Mouse (Mus musculus) spleen, postnatal 14 days (tissue): ENCODE measurements around the gene Bicdl1.

Source experiments
- DNase-seq, 2 experiments: peaks; one replicate each; pipeline ENCODE4 v3.0.0; 2021 to 2022; ENCODE audit warnings: low spot score in 2 of 2

Bicdl1 gene

GRCm38 (mm10) chr5:115726581-115726980 lies 4.8 kb downstream of the Bicdl1 start:
- no peak for DNase-seq

GRCm38 (mm10) chr5:115726019-115726418 lies 5.4 kb downstream of the Bicdl1 start:
- DNase-seq: no peak

GRCm38 (mm10) chr5:115724422-115724821 lies 7.0 kb downstream of the Bicdl1 start:
- no peak for DNase-seq

- no peak for DNase-seq
Observed at GRCm38 (mm10) chr5:115722188-115722959, 9.0 kb downstream of the Bicdl1 start.

DNA sequence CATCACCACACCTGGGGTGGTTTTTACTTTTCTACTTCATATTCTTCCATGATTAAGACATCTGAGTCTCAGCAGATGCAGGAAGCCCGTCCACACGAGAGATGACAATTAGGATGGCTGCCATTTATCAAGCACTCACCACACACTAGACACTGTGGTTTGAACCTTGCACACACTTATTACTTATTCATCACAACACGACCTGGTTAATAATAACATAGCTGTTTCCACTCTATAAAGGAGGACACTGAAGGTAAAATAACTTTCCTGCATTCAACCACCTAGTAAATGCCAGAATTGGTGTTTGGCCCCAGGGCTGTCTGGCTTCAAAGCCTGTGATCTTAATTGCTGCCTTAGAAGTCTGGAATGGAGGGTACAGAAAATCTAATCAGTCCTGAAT lies 10.7 kb downstream of the Bicdl1 start:
- no peak for DNase-seq

GRCm38 (mm10) chr5:115717693-115718092 lies 13.7 kb downstream of the Bicdl1 start:
- DNase-seq: no peak

- DNase-seq: no peak
Observed at GRCm38 (mm10) chr5:115717106-115717505, 14.3 kb downstream of the Bicdl1 start.

- no peak for DNase-seq
Observed at GRCm38 (mm10) chr5:115716426-115716825, 15.0 kb downstream of the Bicdl1 start.

GRCm38 (mm10) chr5:115714761-115715160 lies 16.7 kb downstream of the Bicdl1 start:
- DNase-seq: no peak

GRCm38 (mm10) chr5:115712487-115712886 lies 18.9 kb downstream of the Bicdl1 start:
- DNase-seq: no peak

DNA sequence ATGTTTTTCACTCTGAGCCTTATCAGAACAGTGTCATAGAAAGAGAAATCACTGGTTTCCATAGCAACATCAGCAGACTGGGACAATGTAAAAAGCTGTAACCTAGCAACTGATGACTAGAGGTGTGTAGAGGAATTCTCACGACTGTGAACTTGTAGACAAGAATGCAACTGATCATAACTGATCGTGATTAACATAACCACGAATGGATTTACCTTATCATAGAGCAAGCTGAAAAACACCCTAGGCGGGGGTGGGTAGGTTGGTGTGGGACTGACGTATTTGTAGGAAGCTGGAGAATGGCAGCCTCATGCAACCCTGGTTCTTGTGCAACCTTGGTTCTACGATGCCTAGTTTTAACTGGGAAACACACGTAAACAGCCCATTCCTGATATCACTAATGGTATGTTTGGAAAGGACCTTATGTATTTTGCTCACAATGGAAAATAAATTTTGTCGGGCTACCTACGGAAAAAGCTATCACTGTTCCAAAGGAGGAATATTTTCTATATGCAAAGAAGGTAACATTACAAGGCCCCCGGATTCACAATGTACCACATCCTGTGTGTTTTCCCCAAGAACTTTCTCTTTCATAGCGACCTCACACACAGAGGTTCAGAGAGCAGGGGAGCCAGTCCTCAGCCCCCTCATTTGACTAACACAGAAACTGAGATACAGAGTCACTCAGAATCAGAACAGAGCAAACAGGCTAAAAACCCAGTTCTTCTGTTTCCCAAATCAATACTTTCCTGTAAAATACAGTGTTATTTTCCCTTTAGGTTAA lies 19.6 kb downstream of the Bicdl1 start:
- no peak for DNase-seq

- no peak for DNase-seq
Observed at GRCm38 (mm10) chr5:115710171-115710570, 21.2 kb downstream of the Bicdl1 start.

DNA sequence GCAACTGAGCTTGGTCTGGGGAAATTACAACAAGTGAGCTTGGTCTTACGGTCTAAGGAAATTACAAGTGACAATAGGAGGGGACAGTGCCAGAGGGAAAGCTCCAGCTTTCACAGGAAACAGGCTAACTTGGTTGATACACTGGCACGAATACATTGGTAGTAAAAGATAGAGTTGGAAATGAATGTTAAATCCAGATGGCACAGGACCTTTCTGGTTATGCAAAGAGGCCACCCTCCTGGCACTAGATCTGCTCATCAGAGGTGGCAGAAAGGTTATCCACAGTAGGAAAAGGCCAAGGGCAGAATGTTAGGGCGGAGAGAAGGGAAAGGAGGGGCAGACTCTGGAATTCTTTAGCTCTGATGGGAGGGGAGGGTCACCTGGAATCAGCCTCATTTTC lies 22.5 kb downstream of the Bicdl1 start:
- no peak for DNase-seq

- no peak for DNase-seq
Observed at GRCm38 (mm10) chr5:115701981-115702380, 29.4 kb downstream of the Bicdl1 start.

DNA sequence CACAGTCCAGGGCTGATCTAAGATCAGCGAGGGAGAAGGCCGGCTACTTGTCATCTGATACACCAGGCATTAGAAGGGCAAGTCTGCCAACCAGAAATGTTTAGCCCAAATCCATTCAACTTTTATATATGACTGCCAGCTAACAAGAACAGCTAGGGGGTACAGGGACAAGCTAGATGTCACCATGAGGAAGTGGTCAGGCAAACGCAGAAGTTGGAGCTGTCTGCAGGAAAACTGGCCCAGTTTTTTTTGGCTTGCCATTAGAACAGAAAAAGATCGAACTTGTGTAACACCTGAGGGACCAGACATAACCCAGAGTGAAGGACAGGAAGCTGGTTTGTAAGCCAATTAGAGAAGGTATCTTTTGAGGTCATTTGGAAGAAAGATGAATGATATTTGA lies 30.2 kb downstream of the Bicdl1 start:
- no peak for DNase-seq

- no peak for DNase-seq
Observed at GRCm38 (mm10) chr5:115696811-115697210, 34.6 kb downstream of the Bicdl1 start.

DNA sequence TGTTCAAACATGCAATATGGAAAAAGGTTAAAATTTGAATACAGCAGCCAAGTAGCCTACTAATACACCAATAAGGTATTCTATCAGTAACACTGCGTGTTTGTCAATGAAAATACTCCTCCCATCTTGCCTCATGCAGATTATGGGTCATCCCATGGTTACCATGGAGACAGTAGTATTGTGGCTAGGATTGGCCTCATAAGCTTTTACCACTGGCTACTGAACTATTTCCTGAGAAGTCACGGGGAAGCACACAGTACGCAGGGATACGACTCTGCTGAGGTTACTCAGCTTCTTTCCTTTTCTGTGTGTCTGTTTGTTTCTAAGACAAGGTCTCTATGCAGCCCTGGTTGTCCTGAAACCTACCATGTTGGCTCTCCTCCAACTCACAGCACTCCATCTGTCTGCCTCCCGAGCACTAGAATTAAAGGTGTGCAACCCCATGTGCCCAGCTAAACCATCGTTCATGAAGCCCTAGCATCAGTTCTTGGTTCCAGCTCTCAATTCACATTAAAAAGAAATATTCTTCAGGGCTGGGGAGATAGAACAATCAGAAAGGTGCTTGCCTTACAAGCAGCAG lies 36.1 kb downstream of the Bicdl1 start:
- DNase-seq: no peak

- DNase-seq: no peak
Observed at GRCm38 (mm10) chr5:115693271-115693670, 38.1 kb downstream of the Bicdl1 start.

GRCm38 (mm10) chr5:115686716-115687115 lies 44.7 kb downstream of the Bicdl1 start:
- DNase-seq: no peak

GRCm38 (mm10) chr5:115685126-115685525 lies 46.3 kb downstream of the Bicdl1 start:
- no peak for DNase-seq

DNA sequence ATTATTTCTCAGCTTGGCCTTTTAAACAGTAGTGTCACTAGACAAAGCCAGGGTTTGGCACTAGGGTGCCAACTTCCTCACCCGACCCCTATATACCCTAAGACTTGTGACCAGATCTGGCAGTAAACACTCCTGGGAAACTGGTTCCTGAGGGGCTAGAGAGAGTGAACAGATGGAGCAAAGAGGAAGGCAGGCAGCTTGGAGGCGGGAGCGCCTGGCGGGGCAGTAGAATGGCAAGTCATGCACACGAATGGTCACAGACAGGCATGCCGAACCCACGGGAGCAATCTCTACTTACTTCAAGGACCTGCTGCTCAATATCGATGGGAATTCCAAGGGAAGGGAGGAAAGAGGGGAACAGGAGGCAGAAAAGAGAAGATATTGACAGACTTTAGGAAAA lies 59.6 kb downstream of the Bicdl1 start:
- no peak for DNase-seq

GRCm38 (mm10) chr5:115670406-115670805 lies 61.0 kb downstream of the Bicdl1 start:
- no peak for DNase-seq

DNA sequence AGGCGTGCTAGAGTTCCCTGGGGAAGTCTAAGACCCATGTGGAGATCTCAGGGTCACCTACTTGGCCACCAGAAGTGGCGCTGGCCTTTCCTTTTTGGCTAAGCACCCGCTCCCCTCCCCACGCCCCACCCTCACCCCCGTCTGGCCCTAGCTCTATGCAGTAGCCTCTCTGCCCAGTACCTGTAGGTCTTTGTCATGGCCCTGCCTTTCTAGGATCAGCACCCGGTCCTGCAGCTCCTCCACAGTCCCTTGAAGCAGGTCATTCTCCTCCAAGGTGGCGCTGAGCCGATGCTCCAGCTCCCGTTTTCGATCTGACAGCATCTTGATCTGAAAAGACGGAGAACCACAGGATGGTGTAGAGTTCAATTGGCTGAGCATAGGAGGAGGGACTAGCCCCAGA lies 61.4 kb downstream of the Bicdl1 start:
- no peak for DNase-seq
